Mouse (Mus musculus): ENCODE measurements at regions not wholly inside any gene's neighbourhood (a gene's known extent, or its start where the extent isn't known, plus 50 kb on each side); places are given as distances from the start of the nearest gene placed in this dataset.

GRCm38 (mm10) chr5:91826636-91827035 lies 136.2 kb downstream of the Rchy1 start:
- DNase-seq (ENCODE audit: low read depth) = no peak

- no peak for DNase-seq (ENCODE audit: low read depth)
Observed at GRCm38 (mm10) chr5:91822844-91823576, 139.9 kb downstream of the Rchy1 start.

GRCm38 (mm10) chr5:91818800-91819199 lies 144.1 kb downstream of the Rchy1 start:
- DNase-seq (ENCODE audit: low read depth) = no peak

- no peak for DNase-seq (ENCODE audit: low read depth)
Observed at GRCm38 (mm10) chr5:91818195-91818594, 144.7 kb downstream of the Rchy1 start.

- DNase-seq (ENCODE audit: low read depth) = no peak
Observed at GRCm38 (mm10) chr5:91816376-91816950, 146.4 kb downstream of the Rchy1 start.

GRCm38 (mm10) chr5:91814956-91815355 lies 147.9 kb downstream of the Rchy1 start:
- DNase-seq (ENCODE audit: low read depth) = no peak

GRCm38 (mm10) chr5:91814417-91814762 lies 148.5 kb downstream of the Rchy1 start:
- DNase-seq (ENCODE audit: low read depth) = no peak

GRCm38 (mm10) chr5:91813547-91814416 lies 149.1 kb downstream of the Rchy1 start:
- DNase-seq (ENCODE audit: low read depth) = no peak

- DNase-seq (ENCODE audit: low read depth) = no peak
Observed at GRCm38 (mm10) chr5:91807070-91808065, 155.5 kb downstream of the Rchy1 start.

- no peak for DNase-seq (ENCODE audit: low read depth)
Observed at GRCm38 (mm10) chr5:91801297-91801980, 161.4 kb downstream of the Rchy1 start.

- DNase-seq (ENCODE audit: low read depth) = no peak
Observed at GRCm38 (mm10) chr5:91797362-91797761, 165.5 kb downstream of the Rchy1 start.

GRCm38 (mm10) chr5:91792732-91793131 lies 170.1 kb downstream of the Rchy1 start:
- no peak for DNase-seq (ENCODE audit: low read depth)

GRCm38 (mm10) chr5:91790412-91790811 lies 172.5 kb downstream of the Rchy1 start:
- no peak for DNase-seq (ENCODE audit: low read depth)

- no peak for DNase-seq (ENCODE audit: low read depth)
Observed at GRCm38 (mm10) chr5:91783966-91784365, 178.9 kb downstream of the Rchy1 start.

- DNase-seq (ENCODE audit: low read depth) = no peak
Observed at GRCm38 (mm10) chr5:91776971-91777370, 185.9 kb downstream of the Rchy1 start.

GRCm38 (mm10) chr5:91774065-91774464 lies 188.8 kb downstream of the Rchy1 start:
- DNase-seq (ENCODE audit: low read depth) = no peak

- no peak for DNase-seq (ENCODE audit: low read depth)
Observed at GRCm38 (mm10) chr5:91767886-91768285, 195.0 kb downstream of the Rchy1 start.

GRCm38 (mm10) chr5:91767060-91767459 lies 195.8 kb downstream of the Rchy1 start:
- DNase-seq (ENCODE audit: low read depth) = no peak

GRCm38 (mm10) chr5:91764621-91765020 lies 198.2 kb downstream of the Rchy1 start:
- DNase-seq (ENCODE audit: low read depth) = no peak

GRCm38 (mm10) chr5:91762589-91762988 lies 200.3 kb downstream of the Rchy1 start:
- no peak for DNase-seq (ENCODE audit: low read depth)

GRCm38 (mm10) chr5:91755958-91756357 lies 206.9 kb downstream of the Rchy1 start:
- no peak for DNase-seq (ENCODE audit: low read depth)

Data from gonadal fat pad, adult 2 months (tissue).